Mouse (Mus musculus) hindbrain, embryonic 14.5 days (tissue): ENCODE data around the gene Nfu1. TPM values are rescaled to one million over a fixed set of nuclear protein-coding genes. Genes with fewer than 3 reads are reported as not detected.

Experiments used
- ATAC-seq: fragments of 200-750 bp; cut with Nextera tagmentation; 2 replicates; pipeline ENCODE4 v1.8.0; 2017; ENCODE audit warnings: moderate number of reproducible peaks, mild to moderate bottlenecking, moderate TSS enrichment, moderate library complexity; ENCODE audit not compliant: low FRiP score
- DNase-seq: peaks from one replicate; pipeline ENCODE4 v3.0.0-alpha.2; 2015; ENCODE audit warnings: low spot score
- H3K27ac ChIP-seq: fragments of 300-500 bp; sonication (generic); 2 replicates; pipeline ENCODE4 v1.5.1; 2014; ENCODE audit warnings: mild to moderate bottlenecking, moderate library complexity
- H3K27me3 ChIP-seq: fragments of 300-500 bp; sonication (generic); 2 replicates; pipeline ENCODE4 v1.6.1; 2014; ENCODE audit warnings: mild to moderate bottlenecking, low read length, mixed read lengths; ENCODE audit not compliant: control insufficient read depth, insufficient read depth
- H3K36me3 ChIP-seq: fragments of 300-500 bp; sonication (generic); replicated peaks from 2 replicates; pipeline ENCODE4 v1.6.1; 2014; ENCODE audit not compliant: control insufficient read depth, insufficient read depth
- H3K4me1 ChIP-seq: fragments of 300-500 bp; sonication (generic); replicated peaks from 2 replicates; pipeline ENCODE4 v1.6.1; 2014; ENCODE audit warnings: antibody characterized with exemption, low read length, mixed read lengths; ENCODE audit not compliant: control insufficient read depth, insufficient read depth
- H3K4me2 ChIP-seq: fragments of 300-500 bp; sonication (generic); replicated peaks from 2 replicates; pipeline ENCODE4 v1.6.1; 2014; ENCODE audit warnings: mild to moderate bottlenecking, moderate library complexity
- H3K4me3 ChIP-seq: fragments of 300-500 bp; sonication (generic); replicated peaks from 2 replicates; pipeline ENCODE4 v1.5.1; 2014; ENCODE audit warnings: mild to moderate bottlenecking, low read length
- H3K9ac ChIP-seq: fragments of 300-500 bp; sonication (generic); 2 replicates; pipeline ENCODE4 v1.6.1; 2014
- H3K9me3 ChIP-seq: fragments of 300-500 bp; sonication (generic); 2 replicates; pipeline ENCODE4 v1.6.1; 2016; ENCODE audit warnings: low read length; ENCODE audit not compliant: control insufficient read depth
- WGBS: fragments of 180-500 bp; shearing (Covaris S2); extraction: QIAGEN DNeasy Blood & Tissue Kit; methylation state at CpG from one replicate; pipeline ENCODE4 v1.1.7; 2014; 5-methylcytosine and 5-hydroxymethylcytosine counted together
- polyA plus RNA-seq: library from polyadenylated mRNA; unstranded; fragments of >200 nt; fragmentation: Nextera tagmentation; extraction: Ambion mirVana; gene quantifications from 2 replicates; pipeline ENCODE4 v1.2.1, GENCODE M21; 2014

The Nfu1 gene
- polyA plus RNA-seq, 1 experiment from 2014 or later: 146 TPM

DNA sequence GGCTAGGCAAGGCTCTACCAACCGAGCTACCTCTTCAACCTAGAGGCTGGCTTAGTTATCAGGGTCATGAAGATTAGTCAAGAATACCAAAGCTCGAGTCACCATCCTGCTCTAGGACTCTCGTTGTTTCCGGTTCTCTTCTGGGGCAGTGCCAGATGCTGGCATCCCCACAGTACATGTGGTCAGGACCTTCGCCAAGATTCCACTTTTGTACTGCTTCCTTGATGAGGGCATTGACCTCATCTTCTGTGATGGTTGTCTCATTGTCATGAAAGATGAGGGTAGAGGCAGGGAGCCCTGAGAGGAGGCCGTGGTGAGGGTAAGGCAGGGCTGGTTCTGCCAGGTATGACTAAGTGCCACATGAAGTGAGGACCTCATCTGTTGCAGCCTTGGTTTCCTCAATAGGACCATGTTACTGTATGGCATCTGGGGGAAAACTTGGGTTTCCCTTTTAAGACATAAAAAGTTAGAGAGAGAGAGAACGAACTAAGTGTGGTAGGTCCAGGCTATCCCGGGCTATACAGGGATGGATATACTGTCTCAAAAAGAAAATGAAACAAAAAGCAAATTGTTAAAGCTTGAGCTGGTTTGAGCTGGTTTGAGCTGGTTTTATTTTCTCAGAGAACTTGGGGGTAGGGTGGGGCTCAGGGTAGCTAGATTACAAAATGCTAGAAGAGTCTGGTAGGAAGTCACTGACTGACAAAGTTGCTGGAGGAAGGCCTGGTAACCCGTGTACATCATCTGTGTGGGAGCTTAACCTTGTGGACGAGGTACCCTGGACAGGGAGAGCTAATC lies 29.0 kb downstream of the Nfu1 start:
- DNase-seq: no peak
- H3K4me1 ChIP-seq: no peaks in the 10 kb centered on the region
- no peaks in the 10 kb centered on the region for H3K36me3 ChIP-seq
- 85% methylated on average over 10 of the region's 10 CpGs for WGBS
- no peak overlapping the region for H3K4me2 ChIP-seq
- ATAC-seq: no peak
- no peak overlapping the region for H3K9ac ChIP-seq
- H3K9me3 ChIP-seq: no peaks in the 10 kb centered on the region
- no peak overlapping the region for H3K27ac ChIP-seq
- no peaks in the 10 kb centered on the region for H3K27me3 ChIP-seq
- no peak overlapping the region for H3K4me3 ChIP-seq

DNA sequence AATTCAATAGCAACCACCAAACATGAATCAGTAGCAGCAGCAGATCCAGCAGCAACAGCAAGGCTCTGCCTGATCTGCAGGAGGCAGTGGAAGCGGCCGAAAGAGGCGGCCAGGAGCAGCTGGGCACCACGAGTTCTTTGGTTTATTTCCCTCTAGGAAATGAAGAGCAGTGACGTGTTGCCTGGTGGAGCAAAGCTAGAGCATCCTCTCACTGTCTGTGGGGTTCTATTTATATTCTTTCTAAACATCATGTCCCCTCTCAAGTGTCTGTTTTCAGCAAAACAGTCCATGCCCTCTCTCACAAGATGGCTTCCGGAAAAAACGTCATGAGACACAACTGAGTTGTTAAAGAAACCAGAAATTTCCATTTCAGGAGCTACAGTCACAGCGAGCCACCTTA lies 30.1 kb downstream of the Nfu1 start:
- DNase-seq (no peak), ATAC-seq (no peak)
- Histone ChIP-seq H3K36me3 (no peaks in the 10 kb centered on the region), H3K27me3 (no peaks in the 10 kb centered on the region), H3K27ac (no peak overlapping the region), H3K9ac (no peak overlapping the region), H3K9me3 (no peaks in the 10 kb centered on the region), H3K4me1 (peaks cover 10% of the 10 kb centered on the region), H3K4me2 (no peak overlapping the region), H3K4me3 (no peak overlapping the region)
- 89% methylated on average over 8 of the region's 8 CpGs for WGBS

GRCm38 (mm10) chr6:87040971-87041370 lies 31.9 kb downstream of the Nfu1 start:
- ATAC-seq (no peak), DNase-seq (no peak)
- H3K4me3 ChIP-seq: no peak overlapping the region
- 87% methylated on average over 4 of the region's 4 CpGs for whole genome bisulfite sequencing
- peaks cover 13% of the 10 kb centered on the region for H3K4me1 ChIP-seq
- H3K36me3 ChIP-seq: no peaks in the 10 kb centered on the region
- H3K9me3 ChIP-seq: no peaks in the 10 kb centered on the region
- no peak overlapping the region for H3K9ac ChIP-seq
- H3K4me2 ChIP-seq: no peak overlapping the region
- peak overlapping the region; percentile 7; the same call in 1 of the 2 replicates for H3K27ac ChIP-seq
- no peaks in the 10 kb centered on the region for H3K27me3 ChIP-seq

- Histone ChIP-seq H3K9ac (no peak overlapping the region), H3K36me3 (no peaks in the 10 kb centered on the region), H3K9me3 (no peaks in the 10 kb centered on the region), H3K4me2 (peak overlapping the region; percentile 82), H3K27ac (peak overlapping the region; percentile 7; the same call in 1 of the 2 replicates), H3K4me3 (no peak overlapping the region), H3K27me3 (no peaks in the 10 kb centered on the region), H3K4me1 (peaks cover 13% of the 10 kb centered on the region)
- DNase-seq (no peak), ATAC-seq (no peak)
- WGBS: 91% methylated on average over 7 of the region's 7 CpGs
These were observed 32.4 kb downstream of the Nfu1 start for GRCm38 (mm10) chr6:87041431-87041830.

GRCm38 (mm10) chr6:87042004-87042336 lies 32.9 kb downstream of the Nfu1 start:
- Histone ChIP-seq H3K27ac (peak overlapping the region; percentile 99), H3K27me3 (no peaks in the 10 kb centered on the region), H3K9me3 (no peaks in the 10 kb centered on the region), H3K4me2 (peak overlapping the region; percentile 82), H3K36me3 (no peaks in the 10 kb centered on the region), H3K4me1 (peaks cover 13% of the 10 kb centered on the region), H3K4me3 (peak overlapping the region; percentile 97), H3K9ac (peak overlapping the region; percentile 94)
- ATAC-seq (no peak), DNase-seq (no peak)
- under 1% methylated on average over 11 of the region's 11 CpGs for WGBS

GRCm38 (mm10) chr6:87042337-87043130 lies 33.5 kb downstream of the Nfu1 start, which contains the start of gene Gfpt1:
Gene Gfpt1 (plus strand): TSS chr6:87042846.
- no peaks in the 10 kb centered on the region for H3K9me3 ChIP-seq
- H3K27me3 ChIP-seq: no peaks in the 10 kb centered on the region
- under 1% methylated on average over 68 of the region's 68 CpGs for WGBS
- peak; percentile 97 for ATAC-seq
- peak within 1 kb of the TSS; percentile 99 for H3K27ac ChIP-seq
- peak within 1 kb of the TSS; percentile 97 for H3K4me3 ChIP-seq
- peak within 1 kb of the TSS; percentile 94 for H3K9ac ChIP-seq
- peaks cover 13% of the 10 kb centered on the region for H3K4me1 ChIP-seq
- H3K36me3 ChIP-seq: no peaks in the 10 kb centered on the region
- DNase-seq: peak; percentile 95
- peak within 1 kb of the TSS; percentile 82 for H3K4me2 ChIP-seq

DNA sequence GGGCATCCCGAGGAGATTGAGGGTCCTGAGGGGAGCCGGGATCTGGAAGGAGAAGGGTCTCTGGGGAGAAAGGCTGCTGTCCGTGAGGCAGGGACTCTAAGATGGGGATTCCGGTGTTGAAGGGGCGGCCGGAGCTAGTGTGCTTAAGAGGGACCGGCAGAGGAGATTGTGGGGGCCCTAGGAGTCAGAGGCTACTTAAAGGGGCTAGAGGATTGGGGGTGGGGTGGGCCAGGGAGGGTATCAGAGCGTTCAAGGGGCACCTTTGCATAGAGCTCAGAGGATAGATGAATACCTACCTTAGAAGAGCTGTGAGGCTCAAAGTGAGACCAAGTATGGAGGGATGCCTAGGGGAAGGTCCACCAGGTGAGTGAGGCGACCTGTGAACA lies 34.1 kb downstream of the Nfu1 start:
- Histone ChIP-seq H3K27me3 (no peaks in the 10 kb centered on the region), H3K4me1 (peaks cover 13% of the 10 kb centered on the region), H3K27ac (peak overlapping the region; percentile 99), H3K36me3 (peaks cover 4% of the 10 kb centered on the region), H3K4me2 (peak overlapping the region; percentile 82), H3K4me3 (peak overlapping the region; percentile 97), H3K9me3 (no peaks in the 10 kb centered on the region), H3K9ac (peak overlapping the region; percentile 94)
- no peak for DNase-seq
- ATAC-seq: peak; percentile 34
- 2% methylated on average over 9 of the region's 9 CpGs for WGBS

GRCm38 (mm10) chr6:87044895-87045294 lies 35.9 kb downstream of the Nfu1 start:
- Histone ChIP-seq H3K36me3 (peaks cover 9% of the 10 kb centered on the region), H3K27ac (no peak overlapping the region), H3K4me2 (no peak overlapping the region), H3K27me3 (no peaks in the 10 kb centered on the region), H3K4me3 (no peak overlapping the region), H3K9ac (no peak overlapping the region), H3K4me1 (peaks cover 13% of the 10 kb centered on the region), H3K9me3 (no peaks in the 10 kb centered on the region)
- WGBS: 91% methylated on average over 2 of the region's 2 CpGs
- DNase-seq: no peak
- ATAC-seq: no peak

GRCm38 (mm10) chr6:87045507-87045906 lies 36.5 kb downstream of the Nfu1 start:
- no peaks in the 10 kb centered on the region for H3K9me3 ChIP-seq
- no peak for ATAC-seq
- no peaks in the 10 kb centered on the region for H3K27me3 ChIP-seq
- 77% methylated on average over 3 of the region's 3 CpGs for WGBS
- no peak overlapping the region for H3K4me2 ChIP-seq
- H3K4me3 ChIP-seq: no peak overlapping the region
- H3K36me3 ChIP-seq: peaks cover 9% of the 10 kb centered on the region
- H3K9ac ChIP-seq: no peak overlapping the region
- peaks cover 13% of the 10 kb centered on the region for H3K4me1 ChIP-seq
- no peak overlapping the region for H3K27ac ChIP-seq
- DNase-seq: no peak
